Mouse (Mus musculus): Measurements from ENCODE around the gene Bad. TPM values are rescaled to one million over a fixed set of nuclear protein-coding genes. Genes with fewer than 3 reads are reported as not detected.

Bad gene
- polyA plus RNA-seq, 1 experiment = 59.1 TPM

DNA sequence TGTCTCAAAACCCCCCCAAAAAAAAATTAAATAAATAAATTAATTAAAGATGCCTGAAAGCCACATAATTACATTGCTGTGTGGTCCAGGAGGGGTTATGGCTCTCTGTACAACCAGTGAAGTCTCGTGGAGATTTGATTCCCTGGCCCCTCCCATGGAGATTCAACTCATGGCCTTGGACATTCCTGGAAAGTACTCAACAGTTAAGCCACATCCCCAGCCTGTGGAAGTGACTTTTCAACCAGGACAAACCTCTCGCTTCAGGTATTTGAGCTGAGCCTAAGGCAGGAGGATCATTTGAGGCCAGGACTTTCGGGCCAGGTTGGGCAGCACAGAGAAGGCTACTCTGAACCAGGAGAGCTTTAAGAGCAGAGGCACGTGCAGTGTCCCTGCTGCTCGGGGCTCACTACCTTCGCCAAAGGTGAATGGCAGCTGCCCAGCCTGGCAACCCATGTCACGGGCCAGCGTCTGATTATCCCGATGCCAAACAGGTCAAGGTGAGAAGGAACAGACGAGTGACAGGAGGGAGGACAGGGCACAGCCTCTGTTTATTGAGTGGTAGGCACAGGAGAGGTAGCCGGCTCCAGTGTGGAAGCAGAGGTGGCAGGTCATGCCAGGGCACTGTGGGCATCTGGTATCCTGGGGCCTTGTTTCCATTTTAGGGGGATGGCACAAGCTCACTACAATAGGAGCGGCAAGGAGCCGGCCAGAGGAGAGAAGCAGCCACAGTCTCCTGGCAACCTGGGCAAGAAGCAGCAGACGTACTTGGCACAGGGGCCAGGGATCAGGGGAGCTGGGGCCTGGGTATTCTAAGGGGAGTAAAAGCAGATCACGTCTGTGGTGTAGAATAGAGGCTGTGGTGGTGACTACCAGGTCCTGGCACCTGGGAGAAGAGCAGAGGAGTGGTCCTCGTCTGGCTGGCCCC is 3.9 kb upstream of the Bad start:
- Histone ChIP-seq H3K4me1 (replicated peaks; ENCODE audit: control insufficient read depth, insufficient read depth, low read length) (peaks cover 17% of the 10 kb centered on the region), H3K4me3 (ENCODE audit: control insufficient read depth, insufficient read depth, low read length) (no peak overlapping the region), H3K36me3 (ENCODE audit: control insufficient read depth, insufficient read depth, low read length) (no peaks in the 10 kb centered on the region), H3K27ac (ENCODE audit: control insufficient read depth, insufficient read depth, low read length) (no peak overlapping the region), H3K27me3 (ENCODE audit: control insufficient read depth, insufficient read depth, low read length) (peaks cover 13% of the 10 kb centered on the region; the same call in 1 of the 2 replicates)
- no peak for TF ChIP-seq POLR2A (IDR thresholded peaks at IDR 0.05; ENCODE audit: control insufficient read depth, extremely low read depth, insufficient read depth, low read length, poor library complexity)
- no peak for TF ChIP-seq CTCF (IDR thresholded peaks at IDR 0.05; ENCODE audit: borderline replicate concordance, control insufficient read depth, extremely low read depth, insufficient read depth, low read length, poor library complexity)
- WGBS = 95% methylated on average over 16 of the region's 16 CpGs
- DNase-seq = no peak

DNA sequence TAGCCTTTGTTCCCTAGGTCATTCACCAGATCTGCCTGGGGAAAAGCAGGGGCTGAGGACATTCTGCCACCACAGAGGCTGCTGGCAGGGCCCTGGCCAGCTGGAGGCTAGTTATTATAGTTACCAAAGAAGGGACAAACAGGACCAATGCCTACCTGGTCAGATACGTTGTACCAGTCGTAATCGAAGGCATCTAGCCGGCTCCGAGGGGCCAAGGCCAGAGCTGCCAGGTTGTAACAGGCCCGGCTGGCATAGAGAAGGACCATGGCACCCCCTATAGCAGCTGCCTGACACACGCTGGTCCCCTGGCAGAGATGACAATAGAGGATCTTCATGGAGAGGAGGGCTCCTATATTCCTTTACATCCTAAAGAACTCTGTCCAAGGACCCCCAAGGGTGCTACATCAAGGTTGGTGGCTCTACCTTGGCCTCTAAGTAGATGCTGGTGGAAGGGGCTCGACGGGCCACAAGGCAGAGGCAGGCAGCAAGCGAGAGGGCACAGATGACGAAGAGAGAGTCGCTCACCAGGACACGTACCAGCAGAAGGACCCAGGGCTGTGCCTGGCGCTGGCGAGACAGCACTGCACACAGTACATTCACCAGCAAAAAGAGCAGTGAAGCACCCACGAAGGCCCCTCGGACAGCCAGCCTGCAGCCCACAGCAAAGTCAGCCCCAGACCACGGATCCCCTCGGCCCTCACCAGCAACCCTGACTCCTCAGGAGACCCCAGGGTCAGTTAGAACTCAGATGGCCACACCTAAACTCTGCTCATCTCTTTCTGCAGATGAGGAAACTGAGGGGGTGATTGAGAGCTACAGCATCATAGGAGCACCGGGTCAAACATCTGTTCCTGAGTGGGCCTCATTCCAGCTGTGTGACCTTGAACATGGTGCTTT is 2.3 kb upstream of the Bad start:
- H3K4me3 ChIP-seq (ENCODE audit: control insufficient read depth, insufficient read depth, low read length) = no peak overlapping the region
- H3K27ac ChIP-seq (ENCODE audit: control insufficient read depth, insufficient read depth, low read length) = no peak overlapping the region
- TF ChIP-seq POLR2A (IDR thresholded peaks at IDR 0.05; ENCODE audit: control insufficient read depth, extremely low read depth, insufficient read depth, low read length, poor library complexity) (no peak), CTCF (IDR thresholded peaks at IDR 0.05; ENCODE audit: borderline replicate concordance, control insufficient read depth, extremely low read depth, insufficient read depth, low read length, poor library complexity) (no peak)
- peaks cover 1% of the 10 kb centered on the region; the same call in 1 of the 2 replicates for H3K27me3 ChIP-seq (ENCODE audit: control insufficient read depth, insufficient read depth, low read length)
- H3K4me1 ChIP-seq (replicated peaks; ENCODE audit: control insufficient read depth, insufficient read depth, low read length) = peaks cover 12% of the 10 kb centered on the region
- 93% methylated on average over 20 of the region's 20 CpGs for WGBS
- no peak for DNase-seq
- no peaks in the 10 kb centered on the region for H3K36me3 ChIP-seq (ENCODE audit: control insufficient read depth, insufficient read depth, low read length)

DNA sequence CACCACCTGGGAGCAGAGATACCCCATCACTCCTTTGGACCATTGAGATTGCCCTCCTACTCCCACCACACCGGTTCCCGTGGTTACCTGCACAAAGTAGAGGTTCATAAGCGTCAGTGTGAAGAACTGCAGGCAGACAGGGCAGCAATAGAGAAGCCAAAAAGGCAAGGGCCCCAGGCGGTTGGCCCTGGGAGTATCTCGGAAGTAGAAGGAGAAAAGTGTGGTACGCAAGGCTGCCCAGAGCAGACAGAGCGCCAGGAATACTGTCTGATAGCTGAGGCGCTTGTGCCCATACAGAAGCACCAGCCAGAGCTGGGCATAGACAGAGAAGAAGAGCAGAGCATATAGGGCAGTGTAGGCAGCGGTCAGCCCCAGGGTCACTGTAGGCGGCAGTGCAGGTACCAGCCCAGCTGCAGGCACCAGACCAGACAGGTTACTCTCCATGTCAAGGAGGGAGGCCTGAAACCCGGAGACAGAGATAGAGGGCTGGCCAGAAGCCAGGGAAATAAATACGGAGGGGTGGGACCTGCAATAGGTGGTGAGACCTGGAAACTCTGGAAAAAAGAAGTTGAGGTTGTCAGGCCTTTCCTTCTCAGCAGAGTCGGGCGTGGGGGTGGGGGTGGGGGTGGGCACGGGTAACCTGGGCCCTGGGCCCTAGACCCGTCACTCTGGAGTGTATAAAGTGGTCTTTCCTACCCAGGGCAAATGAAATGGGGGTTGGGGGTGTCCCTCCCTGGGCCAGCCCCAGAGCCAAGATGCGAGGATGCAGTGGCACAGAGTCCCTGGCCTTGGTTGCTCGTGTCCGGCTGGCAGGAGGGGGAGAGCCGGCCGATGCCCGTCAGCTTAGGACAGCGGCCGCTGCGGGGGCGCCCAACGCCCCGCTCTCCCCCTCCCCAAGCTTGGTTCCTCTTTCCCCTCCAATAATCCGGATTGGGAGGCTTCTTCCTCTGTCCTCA is 987 bp upstream of the Bad start:
- Histone ChIP-seq H3K4me3 (ENCODE audit: control insufficient read depth, insufficient read depth, low read length) (peak overlapping the region; percentile 64), H3K36me3 (ENCODE audit: control insufficient read depth, insufficient read depth, low read length) (no peaks in the 10 kb centered on the region), H3K4me1 (replicated peaks; ENCODE audit: control insufficient read depth, insufficient read depth, low read length) (peaks cover 12% of the 10 kb centered on the region), H3K27me3 (ENCODE audit: control insufficient read depth, insufficient read depth, low read length) (no peaks in the 10 kb centered on the region), H3K27ac (ENCODE audit: control insufficient read depth, insufficient read depth, low read length) (no peak overlapping the region)
- DNase-seq = no peak
- WGBS = 30% methylated on average over 29 of the region's 29 CpGs
- no peak for TF ChIP-seq CTCF (IDR thresholded peaks at IDR 0.05; ENCODE audit: borderline replicate concordance, control insufficient read depth, extremely low read depth, insufficient read depth, low read length, poor library complexity)
- TF ChIP-seq POLR2A (IDR thresholded peaks at IDR 0.05; ENCODE audit: control insufficient read depth, extremely low read depth, insufficient read depth, low read length, poor library complexity) = no peak

DNA sequence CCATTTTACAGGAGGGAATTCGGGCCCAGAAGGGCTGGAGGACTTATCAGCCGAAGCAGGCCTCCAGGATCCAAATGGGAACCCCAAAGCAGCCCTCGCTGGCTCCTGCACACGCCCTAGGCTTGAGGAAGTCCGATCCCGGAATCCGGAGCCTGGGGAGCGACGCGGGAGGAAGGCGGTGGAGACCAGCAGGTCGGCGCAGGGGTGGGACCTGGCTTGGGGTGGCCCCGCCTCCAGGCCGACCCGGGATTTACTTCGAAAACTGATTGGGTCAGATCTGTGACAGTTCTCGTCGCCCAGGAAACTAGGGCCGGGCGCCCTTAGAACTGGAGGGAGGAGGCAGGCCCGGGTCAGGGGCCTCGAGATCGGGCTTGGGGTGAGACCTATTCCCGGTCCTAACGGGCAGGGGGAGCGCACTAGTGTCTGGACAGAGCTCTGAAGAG is 609 bp downstream of the Bad start, which contains the start of gene Gpr137:
TSS of gene Gpr137 (minus strand) at position 232 of the 443 bp plus-strand sequence.
- Histone ChIP-seq H3K4me3 (ENCODE audit: control insufficient read depth, insufficient read depth, low read length) (peak within 1 kb of the TSS; percentile 64), H3K4me1 (replicated peaks; ENCODE audit: control insufficient read depth, insufficient read depth, low read length) (peaks cover 12% of the 10 kb centered on the region), H3K27me3 (ENCODE audit: control insufficient read depth, insufficient read depth, low read length) (no peaks in the 10 kb centered on the region), H3K36me3 (ENCODE audit: control insufficient read depth, insufficient read depth, low read length) (no peaks in the 10 kb centered on the region), H3K27ac (ENCODE audit: control insufficient read depth, insufficient read depth, low read length) (peak within 1 kb of the TSS; percentile 61)
- TF ChIP-seq POLR2A (IDR thresholded peaks at IDR 0.05; ENCODE audit: control insufficient read depth, extremely low read depth, insufficient read depth, low read length, poor library complexity) = peak; percentile 73
- TF ChIP-seq CTCF (IDR thresholded peaks at IDR 0.05; ENCODE audit: borderline replicate concordance, control insufficient read depth, extremely low read depth, insufficient read depth, low read length, poor library complexity) = peak; percentile 35; the same call in 1 of the 2 replicates
- peak; percentile 96 for DNase-seq
- WGBS = under 1% methylated on average over 27 of the region's 27 CpGs

DNA sequence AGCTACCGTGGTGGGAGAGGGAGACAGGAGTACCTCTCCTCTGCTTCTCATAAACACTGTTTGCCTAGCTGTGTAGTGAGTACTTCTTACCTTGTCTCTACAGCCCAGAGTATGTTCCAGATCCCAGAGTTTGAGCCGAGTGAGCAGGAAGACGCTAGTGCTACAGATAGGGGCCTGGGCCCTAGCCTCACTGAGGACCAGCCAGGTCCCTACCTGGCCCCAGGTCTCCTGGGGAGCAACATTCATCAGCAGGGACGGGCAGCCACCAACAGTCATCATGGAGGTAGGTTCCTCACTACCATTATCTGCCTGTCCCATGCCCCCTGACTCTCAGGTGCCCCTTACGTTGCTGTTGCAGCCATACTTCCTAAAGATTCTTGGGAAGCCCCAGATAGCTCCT is 1.1 kb downstream of the Bad start:
- Histone ChIP-seq H3K4me3 (ENCODE audit: control insufficient read depth, insufficient read depth, low read length) (peak overlapping the region; percentile 44), H3K27ac (ENCODE audit: control insufficient read depth, insufficient read depth, low read length) (peak overlapping the region; percentile 8; the same call in 1 of the 2 replicates), H3K27me3 (ENCODE audit: control insufficient read depth, insufficient read depth, low read length) (no peaks in the 10 kb centered on the region), H3K36me3 (ENCODE audit: control insufficient read depth, insufficient read depth, low read length) (no peaks in the 10 kb centered on the region), H3K4me1 (replicated peaks; ENCODE audit: control insufficient read depth, insufficient read depth, low read length) (peaks cover 12% of the 10 kb centered on the region)
- no peak for TF ChIP-seq CTCF (IDR thresholded peaks at IDR 0.05; ENCODE audit: borderline replicate concordance, control insufficient read depth, extremely low read depth, insufficient read depth, low read length, poor library complexity)
- TF ChIP-seq POLR2A (IDR thresholded peaks at IDR 0.05; ENCODE audit: control insufficient read depth, extremely low read depth, insufficient read depth, low read length, poor library complexity) = no peak; the same call in 1 of the 2 replicates
- 44% methylated on average over 5 of the region's 5 CpGs for WGBS
- no peak for DNase-seq

All from thymus, adult 2 months (tissue).